Mouse (Mus musculus) testis, adult 2 months (tissue): Measurements from ENCODE around the gene Kcnj3. TPM values are rescaled to one million over a fixed set of nuclear protein-coding genes. Genes with fewer than 3 reads are reported as not detected.

ENCODE experiments used
- H3K27ac ChIP-seq: fragments of 200-500 bp; 2 replicates; pipeline ENCODE4 v1.5.1; 2012; ENCODE audit warnings: low read depth, low read length; ENCODE audit not compliant: control insufficient read depth, insufficient read depth
- H3K27me3 ChIP-seq: fragments of 200-500 bp; 2 replicates; pipeline ENCODE4 v1.6.1; 2012; ENCODE audit warnings: mild to moderate bottlenecking, low read length, moderate library complexity; ENCODE audit not compliant: control insufficient read depth, insufficient read depth
- H3K36me3 ChIP-seq: fragments of 200-500 bp; 2 replicates; pipeline ENCODE4 v1.6.1; 2012; ENCODE audit warnings: mild to moderate bottlenecking, low read length; ENCODE audit not compliant: control insufficient read depth, insufficient read depth
- H3K4me1 ChIP-seq: fragments of 200-500 bp; 2 replicates; pipeline ENCODE4 v1.6.1; 2012; ENCODE audit warnings: low read length; ENCODE audit not compliant: control insufficient read depth, insufficient read depth
- H3K4me3 ChIP-seq: fragments of 200-500 bp; 2 replicates; pipeline ENCODE4 v1.5.1; 2012; ENCODE audit warnings: low read depth, mild to moderate bottlenecking, low read length, moderate library complexity, mixed read lengths; ENCODE audit not compliant: control insufficient read depth
- CTCF ChIP-seq: fragments of 200-500 bp; IDR thresholded peaks from 2 replicates; pipeline ENCODE4 v1.5.1; 2012; ENCODE audit warnings: low read depth, mild to moderate bottlenecking, inconsistent platforms, low read length, moderate library complexity; ENCODE audit not compliant: control insufficient read depth, insufficient read depth, insufficient replicate concordance
- POLR2A ChIP-seq: fragments of 200-500 bp; IDR thresholded peaks from 2 replicates; pipeline ENCODE4 v1.6.1; 2012; ENCODE audit warnings: low read depth, mild to moderate bottlenecking, inconsistent platforms, low read length, moderate library complexity; ENCODE audit not compliant: control insufficient read depth
- polyA plus RNA-seq: library from polyadenylated mRNA; depleted of rRNA; stranded (reverse); fragments of >200 nt; gene quantifications from 2 replicates; pipeline ENCODE4 v1.2.3, GENCODE M21; 2012

The Kcnj3 gene
- polyA plus RNA-seq, 1 experiment: not detected

DNA sequence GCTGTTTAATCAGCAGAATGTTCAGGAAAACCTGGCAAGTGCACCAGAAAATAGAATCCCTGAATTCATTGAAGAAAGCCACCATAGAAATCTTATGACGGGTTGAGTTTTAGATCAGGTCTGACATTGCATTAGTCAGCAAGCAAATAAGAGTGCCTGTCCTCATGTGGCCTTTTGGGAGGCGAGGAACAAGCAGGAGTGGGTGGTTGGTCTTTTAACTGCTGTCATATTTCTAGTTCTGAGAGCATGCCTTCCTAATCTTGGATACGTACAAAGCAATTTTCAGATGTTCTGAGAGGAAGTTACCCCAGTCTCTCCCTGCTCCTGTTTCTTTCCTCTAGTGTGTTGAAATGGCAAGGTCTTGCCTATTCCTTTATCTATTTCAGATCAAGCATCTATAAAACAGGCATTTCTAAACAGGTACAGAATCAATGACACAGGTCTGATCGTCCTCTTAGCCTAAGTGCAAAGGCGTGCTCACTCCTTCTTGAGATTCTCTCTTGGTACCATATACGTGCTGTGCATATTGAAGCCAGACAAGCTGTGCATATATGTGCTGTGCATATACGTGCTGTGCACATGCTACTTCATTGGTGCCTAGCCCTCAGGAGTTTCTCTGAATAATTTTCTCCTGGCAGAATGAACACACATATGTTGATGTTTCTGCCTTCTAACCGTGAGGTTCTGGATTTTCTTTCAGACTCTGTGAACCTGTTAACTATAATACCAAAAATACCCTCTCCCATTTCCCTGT is 97.1 kb downstream of the Kcnj3 start:
- Histone ChIP-seq H3K36me3 (no peaks in the 10 kb centered on the region), H3K27me3 (no peaks in the 10 kb centered on the region), H3K4me1 (no peaks in the 10 kb centered on the region), H3K27ac (no peak overlapping the region), H3K4me3 (no peak overlapping the region)
- TF ChIP-seq CTCF: no peak
- no peak for TF ChIP-seq POLR2A

DNA sequence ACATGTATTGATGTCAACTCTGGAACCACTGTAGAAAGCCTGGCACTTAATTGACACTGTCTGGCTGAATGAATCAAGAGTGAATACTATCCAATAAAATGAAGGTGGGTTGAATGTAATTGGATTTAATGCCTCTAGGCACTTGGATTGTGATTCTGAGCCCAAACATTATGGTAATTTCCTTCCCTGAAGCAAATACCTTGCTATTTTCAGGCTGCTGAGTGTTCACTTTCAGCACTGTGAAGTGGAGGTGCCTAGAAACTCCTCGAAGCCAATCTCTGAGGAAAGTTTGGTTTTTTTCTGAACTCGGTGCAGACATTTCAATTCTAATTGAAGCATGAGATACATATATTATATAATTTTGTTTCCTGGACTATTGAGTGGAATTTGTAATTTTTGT is 99.2 kb downstream of the Kcnj3 start:
- Histone ChIP-seq H3K4me1 (no peaks in the 10 kb centered on the region), H3K36me3 (no peaks in the 10 kb centered on the region), H3K27me3 (no peaks in the 10 kb centered on the region), H3K27ac (no peak overlapping the region), H3K4me3 (no peak overlapping the region)
- TF ChIP-seq POLR2A: no peak
- TF ChIP-seq CTCF: no peak

DNA sequence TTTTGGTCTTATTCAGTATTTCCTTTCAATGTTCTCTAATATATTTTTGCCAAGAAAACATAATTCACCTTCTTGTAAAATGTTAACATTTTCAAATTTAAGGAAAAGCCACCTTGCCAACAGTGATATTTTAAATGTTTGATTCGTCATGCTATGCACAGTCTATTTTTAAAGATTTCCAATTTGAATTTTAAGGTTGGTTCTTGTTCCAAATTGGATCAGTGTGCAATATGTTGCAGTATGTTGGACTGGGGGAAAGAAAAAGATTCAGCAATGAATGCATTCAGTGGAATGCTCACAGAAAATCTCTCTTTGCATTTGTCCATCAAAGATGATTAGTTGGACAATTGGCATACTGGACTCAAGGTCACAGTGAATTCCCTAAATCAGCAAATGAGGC is 99.7 kb downstream of the Kcnj3 start:
- Histone ChIP-seq H3K4me3 (no peak overlapping the region), H3K4me1 (no peaks in the 10 kb centered on the region), H3K27ac (no peak overlapping the region), H3K36me3 (no peaks in the 10 kb centered on the region), H3K27me3 (no peaks in the 10 kb centered on the region)
- no peak for TF ChIP-seq CTCF
- TF ChIP-seq POLR2A: no peak

DNA sequence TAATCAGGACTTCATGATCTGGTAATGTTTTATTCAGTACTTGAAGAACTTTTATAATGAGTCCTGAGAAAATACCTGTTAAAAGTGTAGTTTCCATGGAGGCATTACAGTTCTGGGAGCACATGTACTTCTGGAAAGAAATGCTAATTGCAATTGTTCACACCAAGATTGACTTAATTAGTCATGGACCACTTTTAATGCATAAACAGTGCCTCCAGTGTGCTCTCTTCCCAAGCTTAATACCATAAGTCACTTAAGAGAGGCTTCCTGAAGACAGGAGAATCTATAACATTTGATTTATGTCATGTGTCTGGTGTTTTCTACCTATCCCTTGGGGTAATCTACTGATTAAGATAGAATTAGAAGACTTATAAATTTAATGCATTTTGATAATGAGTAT is 111.8 kb downstream of the Kcnj3 start:
- no peak overlapping the region for H3K4me3 ChIP-seq
- H3K4me1 ChIP-seq: no peaks in the 10 kb centered on the region
- no peaks in the 10 kb centered on the region for H3K27me3 ChIP-seq
- no peak overlapping the region for H3K27ac ChIP-seq
- no peaks in the 10 kb centered on the region for H3K36me3 ChIP-seq
- TF ChIP-seq POLR2A (no peak), CTCF (no peak)

DNA sequence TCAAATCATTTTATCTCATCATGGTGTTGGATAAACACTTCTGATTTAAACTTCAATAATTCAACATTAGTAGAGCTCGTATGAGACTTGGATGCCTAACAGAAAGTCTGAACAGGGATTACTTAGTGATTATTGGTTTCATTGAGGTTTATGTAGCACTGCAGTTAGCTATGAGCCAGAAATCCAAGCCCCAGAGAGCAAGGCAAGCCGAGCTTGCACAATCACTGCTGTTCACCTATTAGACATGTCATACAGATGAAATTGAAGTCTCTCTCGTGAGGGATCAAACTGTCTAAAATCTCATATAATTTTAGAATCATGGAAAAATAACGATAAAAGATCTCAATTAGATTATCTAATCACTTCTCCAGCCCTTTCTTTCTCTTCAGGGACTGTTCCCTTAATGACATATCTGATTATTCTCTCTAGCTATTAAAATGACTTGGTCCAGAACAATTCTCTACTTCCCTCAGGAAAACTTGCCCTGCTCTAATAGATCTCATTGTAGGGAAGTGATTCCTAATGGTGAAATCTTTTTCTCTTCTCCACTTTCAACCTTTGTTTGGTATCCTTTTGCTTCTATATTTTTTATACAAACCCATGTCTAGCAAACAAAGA is 122.7 kb downstream of the Kcnj3 start:
- H3K27me3 ChIP-seq: no peaks in the 10 kb centered on the region
- H3K4me1 ChIP-seq: no peaks in the 10 kb centered on the region
- H3K27ac ChIP-seq: no peak overlapping the region
- TF ChIP-seq CTCF (no peak), POLR2A (no peak)
- no peak overlapping the region for H3K4me3 ChIP-seq
- no peaks in the 10 kb centered on the region for H3K36me3 ChIP-seq

DNA sequence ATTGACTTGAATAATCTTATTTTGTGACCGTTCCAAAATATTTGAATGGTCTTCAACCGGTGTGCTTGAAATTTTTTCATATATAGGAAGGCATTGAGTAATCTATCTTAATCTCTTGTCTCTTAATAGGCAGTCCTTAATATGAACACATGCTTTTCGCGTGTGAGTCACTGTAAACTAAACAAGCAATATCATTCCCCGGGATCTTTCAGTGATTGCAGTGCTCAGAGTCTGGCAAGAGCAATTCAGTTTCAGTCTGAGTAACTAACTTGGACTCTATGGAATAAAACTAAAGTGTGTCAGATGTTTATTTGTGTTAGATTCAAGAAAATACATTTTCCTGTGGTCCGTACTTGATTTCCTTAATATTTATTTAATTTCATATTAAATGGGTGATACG is 133.5 kb downstream of the Kcnj3 start:
- no peaks in the 10 kb centered on the region for H3K27me3 ChIP-seq
- H3K27ac ChIP-seq: no peak overlapping the region
- H3K4me3 ChIP-seq: no peak overlapping the region
- H3K4me1 ChIP-seq: no peaks in the 10 kb centered on the region
- H3K36me3 ChIP-seq: no peaks in the 10 kb centered on the region
- TF ChIP-seq POLR2A (no peak), CTCF (no peak)

DNA sequence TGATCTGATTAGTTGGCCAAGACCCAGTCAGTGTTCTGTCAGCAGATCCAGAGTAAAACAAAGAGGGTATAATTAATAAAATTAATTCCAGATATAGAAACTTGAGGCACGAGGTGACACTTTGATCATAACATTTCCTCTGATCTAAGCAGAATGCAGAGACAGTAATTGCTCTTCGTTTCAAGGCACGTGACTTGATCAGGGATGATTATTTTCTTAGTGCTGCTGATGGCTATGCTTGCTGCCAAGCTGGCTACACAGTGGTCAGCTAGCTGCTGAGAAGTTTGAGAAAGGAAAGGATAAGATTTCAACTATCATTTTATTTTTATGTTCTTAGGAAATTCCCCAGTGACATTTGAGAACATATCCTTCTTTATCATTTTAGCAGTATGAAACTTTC is 135.7 kb downstream of the Kcnj3 start:
- Histone ChIP-seq H3K27ac (no peak overlapping the region), H3K27me3 (no peaks in the 10 kb centered on the region), H3K4me3 (no peak overlapping the region), H3K36me3 (no peaks in the 10 kb centered on the region), H3K4me1 (no peaks in the 10 kb centered on the region)
- no peak for TF ChIP-seq POLR2A
- no peak for TF ChIP-seq CTCF

DNA sequence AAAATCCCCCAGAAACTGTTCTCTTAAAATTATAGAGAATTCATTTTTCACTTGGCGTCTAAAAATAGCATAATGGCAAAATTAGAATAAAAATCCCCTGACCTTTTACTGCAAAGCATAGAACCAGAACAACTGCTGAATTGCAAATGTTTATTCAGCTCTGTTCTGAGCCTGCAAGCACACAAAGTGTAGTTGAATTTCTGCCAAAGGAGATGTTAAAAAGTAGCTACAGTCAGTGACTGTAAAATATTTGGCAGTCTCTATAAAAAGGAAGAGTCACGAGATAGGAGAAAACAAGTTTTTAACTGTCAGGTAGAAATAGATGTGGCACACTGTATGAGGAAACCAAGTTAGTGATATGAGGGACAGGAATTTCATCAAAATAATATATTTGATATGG is 144.5 kb downstream of the Kcnj3 start:
- Histone ChIP-seq H3K36me3 (no peaks in the 10 kb centered on the region), H3K27ac (no peak overlapping the region), H3K4me1 (no peaks in the 10 kb centered on the region), H3K27me3 (no peaks in the 10 kb centered on the region), H3K4me3 (no peak overlapping the region)
- no peak for TF ChIP-seq POLR2A
- TF ChIP-seq CTCF: no peak
